In the genomic region with DNA sequence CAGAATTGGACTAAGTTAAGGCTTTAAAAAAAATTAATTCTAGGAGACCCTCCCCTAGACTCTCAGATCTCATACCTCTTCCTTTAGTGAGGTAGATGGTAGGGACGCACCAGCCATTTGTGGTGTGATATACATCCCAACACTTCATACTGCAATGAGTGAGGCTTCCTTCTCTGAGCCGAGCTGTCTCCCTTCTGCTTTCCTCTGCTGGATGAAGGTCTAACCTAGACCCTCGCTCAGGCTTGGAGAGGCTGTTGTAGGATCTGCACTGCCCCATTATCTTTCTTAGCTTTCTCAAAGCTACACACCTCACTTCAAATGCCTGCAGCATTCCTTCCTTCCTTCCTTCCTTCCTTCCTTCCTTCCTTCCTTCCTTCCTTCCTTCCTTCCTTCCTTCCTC, we compare ENCODE assay signal across 33 mouse cellular contexts. TPM values are rescaled to one million over a fixed set of nuclear protein-coding genes. Genes with fewer than 3 reads are reported as not detected.
A peak's percentile ranks its signal among the peaks of the same experiment; 100 is the strongest.
DNase-seq lines count a peak whose midpoint lies in the region; ATAC-seq and TF ChIP-seq lines count a peak whose summit lies in the region.
"Had no signal": no experiment of that assay in that cellular context is flagged by ENCODE, and none has a peak within 500 bp of the region (broad histone marks: within the 10 kb centered on the region; RNA-seq: fewer than 3 reads in every experiment).

No protein-coding gene starts in this region.

- H3K4me3 ChIP-seq in heart, embryonic 13.5 days: no peak overlapping the region
- H3K4me3 ChIP-seq in lung, embryonic 15.5 days: no peak overlapping the region
- H3K4me3 ChIP-seq in lung, adult 2 months (replicated peaks; ENCODE audit: extremely low read depth, low read depth, low read length): no peak overlapping the region
- H3K4me3 ChIP-seq in stomach, embryonic 16.5 days (replicated peaks; ENCODE audit: low read length): no peak overlapping the region
- H3K4me3 ChIP-seq: hindbrain, embryonic 10.5 days; hindbrain, embryonic 15.5 days had no signal

- no peak for TF ChIP-seq POLR2A in lung, adult 2 months (IDR thresholded peaks at IDR 0.05; ENCODE audit: borderline replicate concordance, extremely low read depth, low read depth, low read length)

- no peaks in the 10 kb centered on the region for H3K9me3 ChIP-seq in heart, embryonic 13.5 days
- no peaks in the 10 kb centered on the region for H3K9me3 ChIP-seq in lung, embryonic 15.5 days
- H3K9me3 ChIP-seq in stomach, embryonic 16.5 days (replicated peaks; ENCODE audit: control insufficient read depth, low read length): no peaks in the 10 kb centered on the region
- H3K9me3 ChIP-seq: hindbrain, embryonic 10.5 days; hindbrain, embryonic 15.5 days had no signal

- peak overlapping the region; percentile 53; the same call in 1 of the 2 replicates for H3K27ac ChIP-seq in heart, embryonic 13.5 days (replicated peaks)
- peak overlapping the region; percentile 55; the same call in 1 of the 2 replicates for H3K27ac ChIP-seq in lung, embryonic 15.5 days
- peak overlapping the region; percentile 44 for H3K27ac ChIP-seq in stomach, embryonic 16.5 days (ENCODE audit: low read length)
- H3K27ac ChIP-seq: hindbrain, embryonic 10.5 days; hindbrain, embryonic 15.5 days had no signal

- DNase-seq in heart, postnatal 10 days: no peak
- no peak for DNase-seq in lung, adult 2 months
- peak; percentile 76 for DNase-seq in ZHBTc4 (ENCODE audit: low read depth, low spot score)
- DNase-seq in urinary bladder, postnatal 4 days (ENCODE audit: low spot score in 2 of 2): no peak
- no peak for DNase-seq in embryo, embryonic 10.5 days (ENCODE audit: low spot score)
- DNase-seq: adrenal gland, adult 2 months; adrenal gland, postnatal 36 days; cerebellum, adult 18-20 months; cerebellum, postnatal 10 days; gastrocnemius, postnatal 25 days; kidney, adult 9 months; kidney, postnatal 10 days; thymus, adult 2 months; thymus, postnatal 36 days had no signal

- TF ChIP-seq CTCF in lung, adult 2 months (IDR thresholded peaks at IDR 0.05; ENCODE audit: insufficient read depth, low read length): no peak

- peaks cover 20% of the 10 kb centered on the region for H3K36me3 ChIP-seq in heart, embryonic 13.5 days
- no peaks in the 10 kb centered on the region for H3K36me3 ChIP-seq in lung, embryonic 15.5 days
- H3K36me3 ChIP-seq in stomach, embryonic 16.5 days (ENCODE audit: control insufficient read depth, insufficient read depth, low read length): no peaks in the 10 kb centered on the region
- H3K36me3 ChIP-seq: hindbrain, embryonic 10.5 days; hindbrain, embryonic 15.5 days had no signal

- 81% methylated on average over 3 of the region's 3 CpGs for WGBS in heart, embryonic 13.5 days
- whole genome bisulfite sequencing in lung, embryonic 15.5 days: 80% methylated on average over 3 of the region's 3 CpGs
- 87% methylated on average over 3 of the region's 3 CpGs for WGBS in lung, adult 2 months
- WGBS in stomach, embryonic 16.5 days: 86% methylated on average over 3 of the region's 3 CpGs

- H3K27me3 ChIP-seq in heart, embryonic 13.5 days (replicated peaks): no peaks in the 10 kb centered on the region
- H3K27me3 ChIP-seq in lung, embryonic 15.5 days: no peaks in the 10 kb centered on the region
- H3K27me3 ChIP-seq in stomach, embryonic 16.5 days (ENCODE audit: control insufficient read depth, insufficient read depth, low read length): no peaks in the 10 kb centered on the region
- H3K27me3 ChIP-seq: CH12.LX; hindbrain, embryonic 15.5 days had no signal

- intact Hi-C loops in heart, postnatal 10 days (cut with DNase I): no loop called here

- no peak for ATAC-seq in heart, embryonic 13.5 days (ENCODE audit: extremely low read depth, insufficient number of reproducible peaks, low FRiP score, low TSS enrichment)
- no peak for ATAC-seq in lung, embryonic 15.5 days (ENCODE audit: borderline replicate concordance, extremely low read depth, low FRiP score, low TSS enrichment)
- no peak for ATAC-seq in stomach, embryonic 16.5 days (ENCODE audit: insufficient read depth, low FRiP score)
- ATAC-seq: activated CD4-positive, CD25-positive, alpha-beta regulatory T cell, adult 4 months; forebrain, embryonic 14.5 days; inflammation-experienced regulatory T-cells, adult 6 months had no signal

- peaks cover 33% of the 10 kb centered on the region for H3K4me1 ChIP-seq in heart, embryonic 13.5 days
- peaks cover 26% of the 10 kb centered on the region for H3K4me1 ChIP-seq in lung, embryonic 15.5 days
- H3K4me1 ChIP-seq in lung, adult 2 months (ENCODE audit: control insufficient read depth, insufficient read depth, low read length): peaks cover 13% of the 10 kb centered on the region
- H3K4me1 ChIP-seq in stomach, embryonic 16.5 days (ENCODE audit: control insufficient read depth, insufficient read depth, low read length): peaks cover 4% of the 10 kb centered on the region
- H3K4me1 ChIP-seq: hindbrain, embryonic 15.5 days had no signal

- 0 out of 2 replicates have a peak overlapping the region, but pooled peaks have one; percentile 52 for H3K9ac ChIP-seq in heart, embryonic 13.5 days
- no peak overlapping the region for H3K9ac ChIP-seq in lung, embryonic 15.5 days
- no peak overlapping the region for H3K9ac ChIP-seq in stomach, embryonic 16.5 days (ENCODE audit: low read length)
- H3K9ac ChIP-seq: hindbrain, embryonic 15.5 days; lung, embryonic 14.5 days had no signal

- no peak overlapping the region for H3K4me2 ChIP-seq in heart, embryonic 13.5 days
- H3K4me2 ChIP-seq in lung, embryonic 15.5 days: no peak overlapping the region
- no peak overlapping the region for H3K4me2 ChIP-seq in stomach, embryonic 16.5 days (ENCODE audit: low read depth, low read length)
- H3K4me2 ChIP-seq: heart, embryonic 11.5 days; hindbrain, embryonic 15.5 days; lung, embryonic 14.5 days had no signal

RNA-seq across cellular contexts. Expression of a gene that starts 16.2 kb away (rescaled TPM):
- 6.4 and 6.5 TPM in 2 replicates for polyA plus RNA-seq in heart, embryonic 13.5 days (2015; fragmentation: Nextera tagmentation; extraction: Ambion mirVana)
- 10 to 100 TPM; 25.9 to 30.9 TPM for total RNA-seq in heart, postnatal 10 days (2021)
- 6.6 and 8.4 TPM in 2 replicates for polyA plus RNA-seq in lung, embryonic 15.5 days (2015; fragmentation: Nextera tagmentation; extraction: Ambion mirVana)
- polyA plus RNA-seq in lung, adult 2 months (2012; rRNA removed): 41.0 and 43.1 TPM in 2 replicates
- 2.5 and 5.3 TPM in 2 replicates for polyA plus RNA-seq in stomach, embryonic 16.5 days (2015; fragmentation: Nextera tagmentation; extraction: Ambion mirVana)
- total RNA-seq: monocyte, adult 5-6 weeks had no signal

RNA-seq across cellular contexts. Expression of a gene that starts 54.7 kb away (rescaled TPM):
- not detected in 2 replicates for polyA plus RNA-seq in heart, embryonic 13.5 days (2015; fragmentation: Nextera tagmentation; extraction: Ambion mirVana)
- not detected for total RNA-seq in heart, postnatal 10 days (2021)
- 0.12 and 0.15 TPM in 2 replicates for polyA plus RNA-seq in lung, embryonic 15.5 days (2015; fragmentation: Nextera tagmentation; extraction: Ambion mirVana)
- not detected in 2 replicates for polyA plus RNA-seq in lung, adult 2 months (2012; rRNA removed)
- polyA plus RNA-seq in stomach, embryonic 16.5 days (2015; fragmentation: Nextera tagmentation; extraction: Ambion mirVana): 0.26 and 0.41 TPM in 2 replicates
- total RNA-seq: adrenal gland, postnatal 36 days; gastrocnemius, postnatal 25 days; heart, adult 18-20 months; heart, postnatal 14 days; liver, adult 2 months; monocyte, adult 5-6 weeks had no signal
- polyA plus RNA-seq: adrenal gland, adult 2 months; C2C12; embryonic facial prominence, embryonic 11.5 days; forebrain, embryonic 14.5 days; large intestine, adult 2 months; liver, adult 2 months; lung, embryonic 14.5 days; midbrain, embryonic 14.5 days had no signal
